Mouse (Mus musculus): ENCODE measurements around the gene Flvcr2.

GRCm38 (mm10) chr12:85811676-85812075, 65.3 kb downstream of the Flvcr2 start:
- TF ChIP-seq MAX (IDR thresholded peaks at IDR 0.05; ENCODE audit: low read length) (no peak), POLR2A (IDR thresholded peaks at IDR 0.05; ENCODE audit: control insufficient read depth in 1 of 2, insufficient read depth in 1 of 2, low read depth in 1 of 2, low read length in 2 of 2, poor library complexity in 1 of 2) (no peak), CTCF (IDR thresholded peaks at IDR 0.05 in 2 of 3, conservative IDR thresholded peaks at IDR 0.05 in 1 of 3; ENCODE audit: control insufficient read depth in 1 of 3, insufficient read depth in 1 of 3, low read depth in 2 of 3, low read length in 3 of 3, poor library complexity in 1 of 3, severe bottlenecking in 1 of 3) (no peak), ZMIZ1 (IDR thresholded peaks at IDR 0.05; ENCODE audit: low read depth, low read length) (no peak), KAT2A (conservative IDR thresholded peaks at IDR 0.05; ENCODE audit: low read depth, low read length) (no peak), MYC (IDR thresholded peaks at IDR 0.05; ENCODE audit: low read depth, low read length) (no peak), TCF12 (IDR thresholded peaks at IDR 0.05; ENCODE audit: low read depth, low read length) (no peak), POLR2AphosphoS5 (IDR thresholded peaks at IDR 0.05; ENCODE audit: borderline replicate concordance, low read depth, low read length) (no peak), SMC3 (IDR thresholded peaks at IDR 0.05; ENCODE audit: low read depth, low read length) (no peak)

Measured in MEL (cell line).